Mouse (Mus musculus): ENCODE measurements around the gene Ptdss2. TPM values are rescaled to one million over a fixed set of nuclear protein-coding genes. Genes with fewer than 3 reads are reported as not detected.
A peak's percentile ranks its signal among the peaks of the same experiment; 100 is the strongest.

The Ptdss2 gene
- total and polyA plus RNA-seq, 2 experiments from 2014 or later = 24.9 to 78.3 TPM

DNA sequence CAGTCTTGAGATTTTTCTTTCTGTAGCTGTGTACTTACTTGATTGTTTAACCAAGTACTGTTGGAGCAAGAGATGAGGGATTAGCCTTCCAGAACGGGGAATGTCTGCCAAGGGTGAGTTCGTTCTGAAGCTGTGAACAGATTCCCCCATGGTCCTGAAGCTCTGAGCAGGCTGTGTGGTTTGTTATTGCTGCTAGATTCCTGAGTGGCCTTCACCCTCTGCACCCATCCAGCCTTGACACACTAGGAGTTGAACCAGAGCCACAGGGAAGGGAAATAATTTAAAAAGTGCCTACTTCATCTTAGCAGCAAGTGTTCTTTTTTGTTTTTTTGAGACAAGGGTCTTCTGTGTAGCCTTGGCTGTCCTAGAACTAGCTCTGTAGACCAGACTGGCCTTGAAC lies 21.7 kb downstream of the Ptdss2 start:
- Histone ChIP-seq H3K4me1 (ENCODE audit: insufficient read depth) (no peaks in the 10 kb centered on the region), H3K4me2 (ENCODE audit: low read depth) (no peak overlapping the region), H3K27me3 (ENCODE audit: insufficient read depth, low read length) (no peaks in the 10 kb centered on the region), H3K36me3 (ENCODE audit: insufficient read depth) (peaks cover 16% of the 10 kb centered on the region), H3K4me3 (ENCODE audit: low read depth, low read length) (no peak overlapping the region), H3K9me3 (ENCODE audit: low read length) (no peaks in the 10 kb centered on the region), H3K27ac (ENCODE audit: low read depth, low read length) (no peak overlapping the region), H3K9ac (no peak overlapping the region)
- WGBS = 73% methylated on average over 2 of the region's 2 CpGs
- ATAC-seq (no peak), DNase-seq (no peak)
- no peak for TF ChIP-seq CTCF (IDR thresholded peaks at IDR 0.05; ENCODE audit: low read depth)

DNA sequence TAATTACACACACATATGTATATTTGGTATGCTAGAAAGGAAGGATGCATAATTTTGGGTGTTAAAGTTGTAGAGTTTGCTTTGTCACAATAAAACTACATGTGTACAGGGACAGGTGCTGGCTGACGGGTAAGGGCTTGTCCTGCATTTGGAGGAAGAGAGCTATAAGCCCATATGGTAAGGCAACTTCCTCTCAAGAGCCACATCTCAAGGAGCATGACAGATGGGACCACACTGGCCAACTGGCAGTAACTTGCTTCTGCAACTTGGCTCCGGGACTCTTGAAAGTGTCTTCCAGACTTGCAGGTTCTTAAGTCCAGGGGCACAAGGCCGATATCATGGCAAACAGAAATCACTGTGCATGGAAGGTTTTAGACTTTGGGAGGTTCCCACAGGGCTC lies 22.5 kb downstream of the Ptdss2 start:
- H3K4me3 ChIP-seq (ENCODE audit: low read depth, low read length) = no peak overlapping the region
- H3K27ac ChIP-seq (ENCODE audit: low read depth, low read length) = no peak overlapping the region
- no peaks in the 10 kb centered on the region for H3K4me1 ChIP-seq (ENCODE audit: insufficient read depth)
- no peak for TF ChIP-seq CTCF (IDR thresholded peaks at IDR 0.05; ENCODE audit: low read depth)
- no peaks in the 10 kb centered on the region for H3K9me3 ChIP-seq (ENCODE audit: low read length)
- peak; percentile 27 for DNase-seq
- H3K36me3 ChIP-seq (ENCODE audit: insufficient read depth) = peaks cover 16% of the 10 kb centered on the region
- H3K9ac ChIP-seq = no peak overlapping the region
- peak; percentile 62; the same call in 1 of the 2 replicates for ATAC-seq
- no peaks in the 10 kb centered on the region for H3K27me3 ChIP-seq (ENCODE audit: insufficient read depth, low read length)
- H3K4me2 ChIP-seq (ENCODE audit: low read depth) = no peak overlapping the region
- WGBS = 73% methylated on average over 3 of the region's 3 CpGs

- ATAC-seq (no peak), DNase-seq (no peak)
- no peaks in the 10 kb centered on the region for H3K9me3 ChIP-seq (ENCODE audit: low read length)
- WGBS = 60% methylated on average over 1 of the region's 1 CpGs
- H3K36me3 ChIP-seq (ENCODE audit: insufficient read depth) = peaks cover 16% of the 10 kb centered on the region
- H3K27ac ChIP-seq (ENCODE audit: low read depth, low read length) = no peak overlapping the region
- no peaks in the 10 kb centered on the region for H3K4me1 ChIP-seq (ENCODE audit: insufficient read depth)
- TF ChIP-seq CTCF (IDR thresholded peaks at IDR 0.05; ENCODE audit: low read depth) = no peak
- H3K9ac ChIP-seq = no peak overlapping the region
- H3K4me2 ChIP-seq (ENCODE audit: low read depth) = no peak overlapping the region
- no peaks in the 10 kb centered on the region for H3K27me3 ChIP-seq (ENCODE audit: insufficient read depth, low read length)
- no peak overlapping the region for H3K4me3 ChIP-seq (ENCODE audit: low read depth, low read length)
Observed at GRCm38 (mm10) chr7:141145403-141145802, 23.2 kb downstream of the Ptdss2 start.

GRCm38 (mm10) chr7:141146043-141146595 lies 23.9 kb downstream of the Ptdss2 start:
- H3K9ac ChIP-seq = no peak overlapping the region
- WGBS = 91% methylated on average over 12 of the region's 12 CpGs
- DNase-seq (no peak), ATAC-seq (no peak)
- H3K4me1 ChIP-seq (ENCODE audit: insufficient read depth) = no peaks in the 10 kb centered on the region
- no peaks in the 10 kb centered on the region for H3K27me3 ChIP-seq (ENCODE audit: insufficient read depth, low read length)
- no peak for TF ChIP-seq CTCF (IDR thresholded peaks at IDR 0.05; ENCODE audit: low read depth)
- H3K27ac ChIP-seq (ENCODE audit: low read depth, low read length) = no peak overlapping the region
- H3K36me3 ChIP-seq (ENCODE audit: insufficient read depth) = peaks cover 17% of the 10 kb centered on the region
- no peaks in the 10 kb centered on the region for H3K9me3 ChIP-seq (ENCODE audit: low read length)
- no peak overlapping the region for H3K4me3 ChIP-seq (ENCODE audit: low read depth, low read length)
- H3K4me2 ChIP-seq (ENCODE audit: low read depth) = no peak overlapping the region

DNA sequence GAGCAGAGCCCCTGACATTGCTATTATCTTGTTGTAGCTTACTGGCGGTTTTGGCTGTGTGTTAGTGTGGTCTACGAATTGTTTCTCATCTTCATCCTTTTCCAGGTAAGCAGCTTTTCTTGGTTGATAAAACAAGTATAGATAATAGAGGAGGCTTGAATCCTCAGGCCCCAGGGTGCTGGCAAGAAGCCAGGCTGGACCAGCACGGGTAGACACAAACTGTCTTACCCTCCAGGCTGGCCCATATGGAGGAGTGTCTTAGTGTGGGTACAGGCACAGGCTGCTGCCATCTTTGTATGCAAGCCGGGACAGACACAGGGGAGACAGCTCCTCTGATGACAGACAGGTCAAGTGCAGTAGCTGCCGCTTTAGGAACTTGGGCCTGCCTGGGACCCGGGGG lies 24.9 kb downstream of the Ptdss2 start:
- Histone ChIP-seq H3K4me3 (ENCODE audit: low read depth, low read length) (no peak overlapping the region), H3K9me3 (ENCODE audit: low read length) (no peaks in the 10 kb centered on the region), H3K4me2 (ENCODE audit: low read depth) (no peak overlapping the region), H3K36me3 (ENCODE audit: insufficient read depth) (peaks cover 25% of the 10 kb centered on the region), H3K27me3 (ENCODE audit: insufficient read depth, low read length) (no peaks in the 10 kb centered on the region), H3K27ac (ENCODE audit: low read depth, low read length) (no peak overlapping the region), H3K4me1 (ENCODE audit: insufficient read depth) (no peaks in the 10 kb centered on the region), H3K9ac (no peak overlapping the region)
- ATAC-seq = no peak
- WGBS = 70% methylated on average over 6 of the region's 6 CpGs
- TF ChIP-seq CTCF (IDR thresholded peaks at IDR 0.05; ENCODE audit: low read depth) = no peak
- no peak for DNase-seq

- Histone ChIP-seq H3K4me2 (ENCODE audit: low read depth) (no peak overlapping the region), H3K27me3 (ENCODE audit: insufficient read depth, low read length) (no peaks in the 10 kb centered on the region), H3K9ac (no peak overlapping the region), H3K4me1 (ENCODE audit: insufficient read depth) (no peaks in the 10 kb centered on the region), H3K27ac (ENCODE audit: low read depth, low read length) (no peak overlapping the region), H3K36me3 (ENCODE audit: insufficient read depth) (peaks cover 33% of the 10 kb centered on the region), H3K4me3 (ENCODE audit: low read depth, low read length) (no peak overlapping the region), H3K9me3 (ENCODE audit: low read length) (no peaks in the 10 kb centered on the region)
- 76% methylated on average over 4 of the region's 4 CpGs for WGBS
- DNase-seq (no peak), ATAC-seq (no peak)
- TF ChIP-seq CTCF (IDR thresholded peaks at IDR 0.05; ENCODE audit: low read depth) = no peak
Observed at GRCm38 (mm10) chr7:141148639-141149038, 26.5 kb downstream of the Ptdss2 start.

GRCm38 (mm10) chr7:141155362-141155761 lies 33.2 kb downstream of the Ptdss2 start:
- WGBS = 83% methylated on average over 9 of the region's 9 CpGs
- H3K36me3 ChIP-seq (ENCODE audit: insufficient read depth) = peaks cover 45% of the 10 kb centered on the region

More at GRCm38 (mm10) chr7:141155362-141155761, 33.2 kb downstream of the Ptdss2 start:
- no peaks in the 10 kb centered on the region for H3K27me3 ChIP-seq (ENCODE audit: insufficient read depth, low read length)
- H3K9me3 ChIP-seq (ENCODE audit: low read length) = no peaks in the 10 kb centered on the region
- TF ChIP-seq CTCF (IDR thresholded peaks at IDR 0.05; ENCODE audit: low read depth) = no peak
- no peaks in the 10 kb centered on the region for H3K4me1 ChIP-seq (ENCODE audit: insufficient read depth)
- H3K4me2 ChIP-seq (ENCODE audit: low read depth) = no peak overlapping the region
- H3K27ac ChIP-seq (ENCODE audit: low read depth, low read length) = no peak overlapping the region
- H3K9ac ChIP-seq = no peak overlapping the region
- no peak overlapping the region for H3K4me3 ChIP-seq (ENCODE audit: low read depth, low read length)
- ATAC-seq (no peak), DNase-seq (no peak)

Data from forebrain, postnatal 0 days (tissue).